Mouse (Mus musculus): ENCODE data around the gene Zfp872. TPM values are rescaled to one million over a fixed set of nuclear protein-coding genes. Genes with fewer than 3 reads are reported as not detected.
A peak's percentile ranks its signal among the peaks of the same experiment; 100 is the strongest.

The Zfp872 gene
- total and polyA plus RNA-seq, 3 experiments = not detected

GRCm38 (mm10) chr9:22150946-22151345 is 36.9 kb upstream of the Zfp872 start:
- in situ Hi-C loops (cut with MboI; ENCODE audit: low pct_ligation_motif_present, low pct_unique_long_range_greater_than_20kb, low sequenced_read_pairs) = loop anchor here (10.0 kb wide), 1 partner anchor 64 kb away; no protein-coding TSS in a partner anchor
- H3K4me1 ChIP-seq (ENCODE audit: control insufficient read depth in 1 of 2, insufficient read depth in 2 of 2) = peaks cover 1 to 15% of the 10 kb centered on the region in 2 experiments; a peak in 3 of 4 replicates
- no peaks in the 10 kb centered on the region for H3K36me3 ChIP-seq (replicated peaks in 1 of 2; ENCODE audit: control insufficient read depth in 1 of 2, insufficient read depth in 1 of 2, low read length in 1 of 2)
- dilution Hi-C loops (cut with MboI; ENCODE audit: extremely low pct_ligation_motif_present, extremely low pct_unique_long_range_greater_than_20kb, low sequenced_read_pairs) = no loop called here
- no peak overlapping the region for H3K4me3 ChIP-seq (replicated peaks in 1 of 3; ENCODE audit: low read depth in 2 of 3, low read length in 2 of 3, poor library complexity in 1 of 3)
- H3K9ac ChIP-seq (ENCODE audit: insufficient read depth, low read depth) = no peak overlapping the region
- no peaks in the 10 kb centered on the region for H3K27me3 ChIP-seq (replicated peaks)
- peaks cover 12% of the 10 kb centered on the region for H3K9me3 ChIP-seq (replicated peaks; ENCODE audit: low read length)
- H3K79me2 ChIP-seq (replicated peaks; ENCODE audit: control insufficient read depth, extremely low read depth, insufficient read depth, poor library complexity, severe bottlenecking) = no peaks in the 10 kb centered on the region
- no peak for DNase-seq (ENCODE audit: extremely low read depth)
- TF ChIP-seq MAZ (IDR thresholded peaks at IDR 0.05; ENCODE audit: low read depth, low read length) = no peak
- TF ChIP-seq GABPA (IDR thresholded peaks at IDR 0.05; ENCODE audit: insufficient replicate concordance, low read depth, low read length) = no peak
- TF ChIP-seq JUND (conservative IDR thresholded peaks at IDR 0.05; ENCODE audit: low read depth, low read length) = no peak
- no peak for TF ChIP-seq CHD1 (IDR thresholded peaks at IDR 0.05; ENCODE audit: low read depth, low read length)
- TF ChIP-seq TCF12 (IDR thresholded peaks at IDR 0.05; ENCODE audit: low read depth, low read length) = no peak
- no peak for TF ChIP-seq ZKSCAN1 (IDR thresholded peaks at IDR 0.05; ENCODE audit: borderline replicate concordance, low read depth, low read length)
- TF ChIP-seq EP300 (IDR thresholded peaks at IDR 0.05; ENCODE audit: low read length) = no peak
- H3K4me2 ChIP-seq (ENCODE audit: insufficient read depth, low read depth, poor library complexity, severe bottlenecking) = no peak overlapping the region
- no peak overlapping the region for H3K27ac ChIP-seq (ENCODE audit: insufficient read depth, low read depth)

GRCm38 (mm10) chr9:22153810-22154209 is 34.1 kb upstream of the Zfp872 start:
- no peaks in the 10 kb centered on the region for H3K27me3 ChIP-seq (replicated peaks)
- dilution Hi-C loops (cut with MboI; ENCODE audit: extremely low pct_ligation_motif_present, extremely low pct_unique_long_range_greater_than_20kb, low sequenced_read_pairs) = no loop called here
- peaks cover 0 to 8% of the 10 kb centered on the region in 2 experiments for H3K36me3 ChIP-seq (replicated peaks in 1 of 2; ENCODE audit: control insufficient read depth in 1 of 2, insufficient read depth in 1 of 2, low read length in 1 of 2)
- no peak for DNase-seq (ENCODE audit: extremely low read depth)
- H3K9me3 ChIP-seq (replicated peaks; ENCODE audit: low read length) = peaks cover 8% of the 10 kb centered on the region
- in situ Hi-C loops (cut with MboI; ENCODE audit: low pct_ligation_motif_present, low pct_unique_long_range_greater_than_20kb, low sequenced_read_pairs) = loop anchor here (10.0 kb wide), 1 partner anchor 61 kb away; no protein-coding TSS in a partner anchor
- peaks cover 4 to 21% of the 10 kb centered on the region in 2 experiments for H3K4me1 ChIP-seq (ENCODE audit: control insufficient read depth in 1 of 2, insufficient read depth in 2 of 2)
- no peak overlapping the region for H3K27ac ChIP-seq (ENCODE audit: insufficient read depth, low read depth)
- H3K4me2 ChIP-seq (ENCODE audit: insufficient read depth, low read depth, poor library complexity, severe bottlenecking) = no peak overlapping the region
- TF ChIP-seq MAZ (IDR thresholded peaks at IDR 0.05; ENCODE audit: low read depth, low read length) (no peak), USF1 (IDR thresholded peaks at IDR 0.05; ENCODE audit: low read depth, low read length) (no peak), CTCF (conservative IDR thresholded peaks at IDR 0.05 in 1 of 2, IDR thresholded peaks at IDR 0.05 in 1 of 2; ENCODE audit: low read depth in 2 of 2, low read length in 2 of 2) (no peak; a peak in 1 of 4 replicates), JUND (conservative IDR thresholded peaks at IDR 0.05; ENCODE audit: low read depth, low read length) (no peak), RAD21 (IDR thresholded peaks at IDR 0.05; ENCODE audit: low read depth, low read length) (no peak)
- H3K79me2 ChIP-seq (replicated peaks; ENCODE audit: control insufficient read depth, extremely low read depth, insufficient read depth, poor library complexity, severe bottlenecking) = no peaks in the 10 kb centered on the region
- no peak overlapping the region for H3K4me3 ChIP-seq (replicated peaks in 1 of 3; ENCODE audit: low read depth in 2 of 3, low read length in 2 of 3, poor library complexity in 1 of 3)
- no peak overlapping the region for H3K9ac ChIP-seq (ENCODE audit: insufficient read depth, low read depth)

GRCm38 (mm10) chr9:22155614-22156013 is 32.3 kb upstream of the Zfp872 start:
- H3K4me3 ChIP-seq (replicated peaks in 1 of 3; ENCODE audit: low read depth in 2 of 3, low read length in 2 of 3, poor library complexity in 1 of 3) = peak overlapping the region in 2 of 3 experiments; percentile 3 to 85
- DNase-seq (ENCODE audit: extremely low read depth) = peak; percentile 82
- no peak for TF ChIP-seq EP300 (IDR thresholded peaks at IDR 0.05; ENCODE audit: low read length)
- TF ChIP-seq E2F4 (IDR thresholded peaks at IDR 0.05; ENCODE audit: insufficient replicate concordance, low read depth, low read length) = no peak
- peak; percentile 37; the same call in 1 of the 2 replicates for TF ChIP-seq ZC3H11A (IDR thresholded peaks at IDR 0.05; ENCODE audit: low read depth, low read length)
- TF ChIP-seq ELF1 (IDR thresholded peaks at IDR 0.05; ENCODE audit: low read depth, low read length) = 0 out of 2 replicates have a peak, but pooled peaks have one; percentile 15
- no peak for TF ChIP-seq NRF1 (IDR thresholded peaks at IDR 0.05; ENCODE audit: low read depth, low read length)
- 0 out of 2 replicates have a peak, but pooled peaks have one; percentile 15 for TF ChIP-seq CHD2 (IDR thresholded peaks at IDR 0.05; ENCODE audit: low read length)
- TF ChIP-seq NELFE (IDR thresholded peaks at IDR 0.05; ENCODE audit: low read depth, low read length) = no peak
- TF ChIP-seq POLR2AphosphoS2 (IDR thresholded peaks at IDR 0.05; ENCODE audit: low read depth, low read length) = no peak
- peak; percentile 82 for TF ChIP-seq RAD21 (IDR thresholded peaks at IDR 0.05; ENCODE audit: low read depth, low read length)
- no peak for TF ChIP-seq MAZ (IDR thresholded peaks at IDR 0.05; ENCODE audit: low read depth, low read length)
- TF ChIP-seq POLR2A (IDR thresholded peaks at IDR 0.05; ENCODE audit: low read depth, low read length) = no peak
- TF ChIP-seq SMC3 (IDR thresholded peaks at IDR 0.05; ENCODE audit: low read depth, low read length) = peak; percentile 70
- TF ChIP-seq GABPA (IDR thresholded peaks at IDR 0.05; ENCODE audit: insufficient replicate concordance, low read depth, low read length) = no peak
- TF ChIP-seq ZKSCAN1 (IDR thresholded peaks at IDR 0.05; ENCODE audit: borderline replicate concordance, low read depth, low read length) = no peak
- no peak for TF ChIP-seq JUN (IDR thresholded peaks at IDR 0.05; ENCODE audit: insufficient read depth, low read depth, low read length)
- TF ChIP-seq ETS1 (conservative IDR thresholded peaks at IDR 0.05; ENCODE audit: low read depth, low read length) = no peak
- TF ChIP-seq CTCF (conservative IDR thresholded peaks at IDR 0.05 in 1 of 2, IDR thresholded peaks at IDR 0.05 in 1 of 2; ENCODE audit: low read depth in 2 of 2, low read length in 2 of 2) = peak; percentile 84 to 90
- TF ChIP-seq TBP (conservative IDR thresholded peaks at IDR 0.05; ENCODE audit: low read depth, low read length) = no peak
- TF ChIP-seq BHLHE40 (IDR thresholded peaks at IDR 0.05; ENCODE audit: low read depth, low read length) = no peak

More at GRCm38 (mm10) chr9:22155614-22156013, 32.3 kb upstream of the Zfp872 start:
- Histone ChIP-seq H3K4me1 (ENCODE audit: control insufficient read depth in 1 of 2, insufficient read depth in 2 of 2) (peaks cover 4 to 18% of the 10 kb centered on the region in 2 experiments), H3K9me3 (replicated peaks; ENCODE audit: low read length) (peaks cover 8% of the 10 kb centered on the region), H3K79me2 (replicated peaks; ENCODE audit: control insufficient read depth, extremely low read depth, insufficient read depth, poor library complexity, severe bottlenecking) (no peaks in the 10 kb centered on the region), H3K9ac (ENCODE audit: insufficient read depth, low read depth) (no peak overlapping the region), H3K27me3 (replicated peaks) (no peaks in the 10 kb centered on the region), H3K27ac (ENCODE audit: insufficient read depth, low read depth) (no peak overlapping the region), H3K36me3 (replicated peaks in 1 of 2; ENCODE audit: control insufficient read depth in 1 of 2, insufficient read depth in 1 of 2, low read length in 1 of 2) (peaks cover 0 to 8% of the 10 kb centered on the region in 2 experiments), H3K4me2 (ENCODE audit: insufficient read depth, low read depth, poor library complexity, severe bottlenecking) (peak overlapping the region; percentile 37; the same call in 1 of the 2 replicates)
- in situ Hi-C loops (cut with MboI; ENCODE audit: low pct_ligation_motif_present, low pct_unique_long_range_greater_than_20kb, low sequenced_read_pairs) = loop anchor here (5.0 to 10.0 kb wide), 5 partner anchors 33 to 237 kb away; partner anchors contain the start of genes Gm49318 and Zfp653
- dilution Hi-C loops (cut with MboI; ENCODE audit: extremely low pct_ligation_motif_present, extremely low pct_unique_long_range_greater_than_20kb, low sequenced_read_pairs) = no loop called here
